Mouse (Mus musculus) ES-Bruce4 (cell line): ENCODE data around the gene Cptp. TPM values are rescaled to one million over a fixed set of nuclear protein-coding genes. Genes with fewer than 3 reads are reported as not detected.
A peak's percentile ranks its signal among the peaks of the same experiment; 100 is the strongest.

ENCODE experiments used
- H3K27ac ChIP-seq: 2 replicates; pipeline ENCODE4 v1.5.1; 2012; ENCODE audit warnings: low read length, inconsistent platforms; ENCODE audit not compliant: insufficient read depth
- H3K27me3 ChIP-seq: 2 replicates; pipeline ENCODE4 v1.6.1; 2012; ENCODE audit warnings: mild to moderate bottlenecking, low read length, inconsistent platforms; ENCODE audit not compliant: control insufficient read depth, poor library complexity, insufficient read depth, severe bottlenecking
- H3K36me3 ChIP-seq: 2 replicates; pipeline ENCODE4 v1.6.1; 2012; ENCODE audit warnings: inconsistent platforms, mild to moderate bottlenecking, low read length, moderate library complexity; ENCODE audit not compliant: control insufficient read depth, poor library complexity, insufficient read depth, severe bottlenecking
- H3K4me1 ChIP-seq: one replicate; pipeline ENCODE4 v1.8.1; 2011; ENCODE audit warnings: low read length; ENCODE audit not compliant: control insufficient read depth, insufficient read depth
- H3K4me3 ChIP-seq: 2 replicates; pipeline ENCODE4 v1.5.1; 2011; ENCODE audit warnings: low read depth, mild to moderate bottlenecking, low read length
- H3K9ac ChIP-seq: 2 replicates; pipeline ENCODE4 v1.6.1; 2012; ENCODE audit warnings: low read depth, mild to moderate bottlenecking, inconsistent platforms; ENCODE audit not compliant: poor library complexity, severe bottlenecking
- H3K9me3 ChIP-seq: replicated peaks from 2 replicates; pipeline ENCODE4 v1.6.1; 2012; ENCODE audit warnings: mild to moderate bottlenecking, low read length, inconsistent platforms; ENCODE audit not compliant: control insufficient read depth, poor library complexity, insufficient read depth, severe bottlenecking
- CTCF ChIP-seq: IDR thresholded peaks from one replicate; pipeline ENCODE4 v1.8.1; 2011; ENCODE audit warnings: low read depth, low read length
- EP300 ChIP-seq: IDR thresholded peaks from 2 replicates; pipeline ENCODE4 v1.6.1; 2011; ENCODE audit warnings: low read depth, low read length; ENCODE audit not compliant: insufficient read depth
- POLR2A ChIP-seq: IDR thresholded peaks from one replicate; pipeline ENCODE4 v1.8.1; 2011; ENCODE audit warnings: low read length; ENCODE audit not compliant: insufficient read depth
- polyA plus RNA-seq: library from polyadenylated mRNA; stranded (reverse); fragments of >200 nt; gene quantifications from 2 replicates; pipeline ENCODE4 v1.2.4, GENCODE M21; 2011; ENCODE audit warnings: low read depth; ENCODE audit not compliant: missing spikeins, insufficient read depth, insufficient read length

The Cptp gene
- polyA plus RNA-seq, 1 experiment = 6.0 TPM

GRCm38 (mm10) chr4:155883587-155883986 is 14.3 kb upstream of the Cptp start:
- H3K4me1 ChIP-seq = no peaks in the 10 kb centered on the region
- TF ChIP-seq CTCF = no peak
- TF ChIP-seq EP300 = no peak
- no peak for TF ChIP-seq POLR2A
- H3K4me3 ChIP-seq = no peak overlapping the region
- no peak overlapping the region for H3K27ac ChIP-seq
- no peaks in the 10 kb centered on the region for H3K27me3 ChIP-seq
- H3K9ac ChIP-seq = no peak overlapping the region
- H3K36me3 ChIP-seq = peaks cover 35% of the 10 kb centered on the region
- H3K9me3 ChIP-seq = no peaks in the 10 kb centered on the region

- peaks cover 25% of the 10 kb centered on the region for H3K36me3 ChIP-seq
- H3K4me1 ChIP-seq = no peaks in the 10 kb centered on the region
- no peaks in the 10 kb centered on the region for H3K27me3 ChIP-seq
- no peak overlapping the region for H3K27ac ChIP-seq
- TF ChIP-seq POLR2A (no peak), EP300 (no peak), CTCF (no peak)
- no peaks in the 10 kb centered on the region for H3K9me3 ChIP-seq
- no peak overlapping the region for H3K4me3 ChIP-seq
- H3K9ac ChIP-seq = no peak overlapping the region
Observed at GRCm38 (mm10) chr4:155871404-155871803, 2.2 kb upstream of the Cptp start.

- Histone ChIP-seq H3K9me3 (no peaks in the 10 kb centered on the region), H3K9ac (peak overlapping the region; percentile 68), H3K4me3 (peak overlapping the region; percentile 95), H3K27ac (no peak overlapping the region), H3K27me3 (no peaks in the 10 kb centered on the region), H3K36me3 (peaks cover 12% of the 10 kb centered on the region), H3K4me1 (no peaks in the 10 kb centered on the region)
- no peak for TF ChIP-seq POLR2A
- TF ChIP-seq EP300 = no peak
- TF ChIP-seq CTCF = no peak
Observed at GRCm38 (mm10) chr4:155868614-155869298, 484 bp downstream of the Cptp start.

- no peaks in the 10 kb centered on the region for H3K36me3 ChIP-seq
Observed at GRCm38 (mm10) chr4:155863001-155863400, 6.2 kb downstream of the Cptp start, which contains the start of gene Tas1r3. TSS of gene Tas1r3 (minus strand) at chr4:155863362.

GRCm38 (mm10) chr4:155861787-155862186 is 7.5 kb downstream of the Cptp start:
- H3K27ac ChIP-seq = no peak overlapping the region
- TF ChIP-seq CTCF = no peak
- no peak for TF ChIP-seq POLR2A
- TF ChIP-seq EP300 = no peak
- H3K36me3 ChIP-seq = no peaks in the 10 kb centered on the region
- H3K9ac ChIP-seq = no peak overlapping the region
- no peaks in the 10 kb centered on the region for H3K27me3 ChIP-seq
- H3K9me3 ChIP-seq = no peaks in the 10 kb centered on the region
- H3K4me1 ChIP-seq = no peaks in the 10 kb centered on the region
- H3K4me3 ChIP-seq = no peak overlapping the region

More at GRCm38 (mm10) chr4:155863001-155863400, 6.2 kb downstream of the Cptp start, which contains the start of gene Tas1r3:
- Histone ChIP-seq H3K4me3 (no peak within 1 kb of the TSS), H3K27ac (no peak within 1 kb of the TSS), H3K4me1 (no peaks in the 10 kb centered on the region), H3K9ac (no peak within 1 kb of the TSS), H3K27me3 (no peaks in the 10 kb centered on the region), H3K9me3 (no peaks in the 10 kb centered on the region)
- TF ChIP-seq POLR2A (no peak), EP300 (no peak), CTCF (no peak)

- TF ChIP-seq EP300 = peak; percentile 77; the same call in 1 of the 2 replicates
- no peak for TF ChIP-seq CTCF
- no peak for TF ChIP-seq POLR2A
- Histone ChIP-seq H3K9ac (no peak overlapping the region), H3K27ac (no peak overlapping the region), H3K9me3 (no peaks in the 10 kb centered on the region), H3K27me3 (no peaks in the 10 kb centered on the region), H3K36me3 (no peaks in the 10 kb centered on the region), H3K4me1 (no peaks in the 10 kb centered on the region), H3K4me3 (no peak overlapping the region)
Observed at GRCm38 (mm10) chr4:155859318-155859717, 9.9 kb downstream of the Cptp start.
